Mouse (Mus musculus): ENCODE data around the gene Serpina12. TPM values are rescaled to one million over a fixed set of nuclear protein-coding genes. Genes with fewer than 3 reads are reported as not detected.

Gene Serpina12
- polyA plus RNA-seq, 1 experiment from 2014 or later, result not detected

Other genes starting within 250 kb of the Serpina12 start
- 0.27 and 3.3 TPM in 2 replicates for gene Serpina1b, start 214.1 kb downstream of the Serpina12 start, polyA plus RNA-seq (2015; fragmentation: Nextera tagmentation; extraction: Ambion mirVana)
- gene Serpina1a, start 180.9 kb downstream of the Serpina12 start, polyA plus RNA-seq (2015; fragmentation: Nextera tagmentation; extraction: Ambion mirVana), result 1.8 TPM in 1 of 2 replicates, not detected in the other
- 1.3 TPM in 1 of 2 replicates, not detected in the other for gene Serpina1c, start 139.6 kb downstream of the Serpina12 start, polyA plus RNA-seq (2015; fragmentation: Nextera tagmentation; extraction: Ambion mirVana)
- 1.00 TPM in 1 of 2 replicates, not detected in the other for gene Serpina1e, start 85.5 kb downstream of the Serpina12 start, polyA plus RNA-seq (2015; fragmentation: Nextera tagmentation; extraction: Ambion mirVana)
- not detected in 2 replicates for gene Serpina11, start 54.5 kb downstream of the Serpina12 start, polyA plus RNA-seq (2015; fragmentation: Nextera tagmentation; extraction: Ambion mirVana)
- gene Serpina9, start 30.7 kb downstream of the Serpina12 start, polyA plus RNA-seq (2015; fragmentation: Nextera tagmentation; extraction: Ambion mirVana), result not detected in 2 replicates
- gene Serpina5, start 56.7 kb upstream of the Serpina12 start, polyA plus RNA-seq (2015; fragmentation: Nextera tagmentation; extraction: Ambion mirVana), result not detected in 2 replicates
- gene Serpina3a, start 68.3 kb upstream of the Serpina12 start, polyA plus RNA-seq (2015; fragmentation: Nextera tagmentation; extraction: Ambion mirVana), result not detected in 2 replicates
- not detected in 2 replicates for gene Serpina3b, start 83.6 kb upstream of the Serpina12 start, polyA plus RNA-seq (2015; fragmentation: Nextera tagmentation; extraction: Ambion mirVana)
- gene Serpina3c, start 109.4 kb upstream of the Serpina12 start, polyA plus RNA-seq (2015; fragmentation: Nextera tagmentation; extraction: Ambion mirVana), result not detected in 2 replicates
- 0.19 TPM in 1 of 2 replicates, not detected in the other for gene Serpina3f, start 170.1 kb upstream of the Serpina12 start, polyA plus RNA-seq (2015; fragmentation: Nextera tagmentation; extraction: Ambion mirVana)
- 0.09 and 0.23 TPM in 2 replicates for gene Serpina3g, start 191.8 kb upstream of the Serpina12 start, polyA plus RNA-seq (2015; fragmentation: Nextera tagmentation; extraction: Ambion mirVana)
- gene Serpina3i, start 218.7 kb upstream of the Serpina12 start, polyA plus RNA-seq (2015; fragmentation: Nextera tagmentation; extraction: Ambion mirVana), result not detected in 2 replicates